Mouse (Mus musculus) right cerebral cortex, adult 2 months (tissue): Measurements from ENCODE around the gene Ppp1ca.

Experiments used
- DNase-seq, 2 experiments: peaks; one replicate each; pipeline ENCODE4 v3.0.0; 2021 to 2022; ENCODE audit warnings: low spot score in 2 of 2

Gene Ppp1ca

GRCm38 (mm10) chr19:4191528-4192250, at the start of gene Ppp1ca:
Ppp1ca (plus strand) TSS chr19:4192065.
- peak; percentile 86 to 94 for DNase-seq

- DNase-seq: no peak
These were observed 49.3 kb upstream of the Ppp1ca start for GRCm38 (mm10) chr19:4142416-4143173.

- no peak for DNase-seq
These were observed 48.1 kb upstream of the Ppp1ca start, which contains the start of gene Cabp4 for GRCm38 (mm10) chr19:4143759-4144268. Cabp4 (minus strand) TSS chr19:4144033.

- no peak for DNase-seq
These were observed 47.0 kb upstream of the Ppp1ca start for GRCm38 (mm10) chr19:4144550-4145498.

GRCm38 (mm10) chr19:4145936-4146335, 45.9 kb upstream of the Ppp1ca start:
- DNase-seq: no peak

- DNase-seq: no peak
These were observed 45.4 kb upstream of the Ppp1ca start for GRCm38 (mm10) chr19:4146366-4147021.

GRCm38 (mm10) chr19:4147022-4147405, 44.9 kb upstream of the Ppp1ca start:
- DNase-seq: no peak

GRCm38 (mm10) chr19:4147782-4148490, 43.9 kb upstream of the Ppp1ca start:
- no peak for DNase-seq

GRCm38 (mm10) chr19:4148491-4148806, 43.4 kb upstream of the Ppp1ca start, which contains the start of gene Coro1b:
Coro1b (plus strand) TSS chr19:4148619.
- DNase-seq: peak; percentile 92 to 95

GRCm38 (mm10) chr19:4148819-4149218, 43.0 kb upstream of the Ppp1ca start:
- no peak for DNase-seq

GRCm38 (mm10) chr19:4149283-4149682, 42.6 kb upstream of the Ppp1ca start:
- DNase-seq: no peak

GRCm38 (mm10) chr19:4149764-4150461, 42.0 kb upstream of the Ppp1ca start:
- DNase-seq: no peak

GRCm38 (mm10) chr19:4150567-4151487, 41.0 kb upstream of the Ppp1ca start:
- DNase-seq: no peak

GRCm38 (mm10) chr19:4151488-4151860, 40.4 kb upstream of the Ppp1ca start:
- DNase-seq: no peak

GRCm38 (mm10) chr19:4151898-4152297, 40.0 kb upstream of the Ppp1ca start:
- no peak for DNase-seq

GRCm38 (mm10) chr19:4152445-4153231, 39.2 kb upstream of the Ppp1ca start:
- no peak for DNase-seq

GRCm38 (mm10) chr19:4153232-4153654, 38.6 kb upstream of the Ppp1ca start, which contains the start of gene Ptprcap:
Ptprcap (plus strand) TSS chr19:4153604.
- no peak for DNase-seq
